Comparison of ENCODE assay signal across 22 mouse cellular contexts in genomic region chr7:4111766-4112165, GRCm38 (mm10). TPM values are rescaled to one million over a fixed set of nuclear protein-coding genes. Genes with fewer than 3 reads are reported as not detected.
A peak's percentile ranks its signal among the peaks of the same experiment; 100 is the strongest.
DNase-seq lines count a peak whose midpoint lies in the region; ATAC-seq and TF ChIP-seq lines count a peak whose summit lies in the region.
"Had no signal": no experiment of that assay in that cellular context is flagged by ENCODE, and none has a peak within 500 bp of the region (broad histone marks: within the 10 kb centered on the region; RNA-seq: fewer than 3 reads in every experiment).

No protein-coding gene starts in this region.

- ATAC-seq in forebrain, embryonic 14.5 days, result no peak
- ATAC-seq in forebrain, embryonic 11.5 days (replicated peaks; ENCODE audit: low FRiP score), result no peak
- no peak for ATAC-seq in hindbrain, embryonic 12.5 days (ENCODE audit: low FRiP score)
- ATAC-seq in hindbrain, postnatal 0 days, result peak; percentile 87
- ATAC-seq: midbrain, embryonic 15.5 days had no signal

- no peaks in the 10 kb centered on the region for H3K27me3 ChIP-seq in forebrain, embryonic 14.5 days (replicated peaks; ENCODE audit: control insufficient read depth, insufficient read depth, low read length)
- H3K27me3 ChIP-seq in forebrain, embryonic 11.5 days (ENCODE audit: control insufficient read depth, insufficient read depth, low read length), result no peaks in the 10 kb centered on the region
- no peaks in the 10 kb centered on the region for H3K27me3 ChIP-seq in hindbrain, embryonic 12.5 days
- no peaks in the 10 kb centered on the region for H3K27me3 ChIP-seq in hindbrain, embryonic 10.5 days (ENCODE audit: insufficient read depth, poor library complexity, severe bottlenecking)
- H3K27me3 ChIP-seq in hindbrain, postnatal 0 days (ENCODE audit: insufficient read depth, low read length), result no peaks in the 10 kb centered on the region
- H3K27me3 ChIP-seq: embryonic facial prominence, embryonic 15.5 days; midbrain, embryonic 15.5 days had no signal

- H3K36me3 ChIP-seq in forebrain, embryonic 14.5 days (ENCODE audit: control insufficient read depth, insufficient read depth, low read length), result no peaks in the 10 kb centered on the region
- no peaks in the 10 kb centered on the region for H3K36me3 ChIP-seq in forebrain, embryonic 11.5 days (ENCODE audit: control insufficient read depth, insufficient read depth, low read length)
- H3K36me3 ChIP-seq in hindbrain, embryonic 12.5 days, result no peaks in the 10 kb centered on the region
- no peaks in the 10 kb centered on the region for H3K36me3 ChIP-seq in hindbrain, embryonic 10.5 days
- H3K36me3 ChIP-seq in hindbrain, postnatal 0 days (ENCODE audit: insufficient read depth, low read length), result no peaks in the 10 kb centered on the region
- H3K36me3 ChIP-seq: embryonic facial prominence, embryonic 15.5 days; midbrain, embryonic 15.5 days had no signal

- H3K4me2 ChIP-seq in forebrain, embryonic 14.5 days (ENCODE audit: low read length), result no peak overlapping the region
- H3K4me2 ChIP-seq in forebrain, embryonic 11.5 days (ENCODE audit: low read depth, low read length, severe bottlenecking), result no peak overlapping the region
- no peak overlapping the region for H3K4me2 ChIP-seq in hindbrain, embryonic 12.5 days (replicated peaks)
- H3K4me2 ChIP-seq in hindbrain, postnatal 0 days (ENCODE audit: low read depth, low read length), result no peak overlapping the region
- H3K4me2 ChIP-seq: embryonic facial prominence, embryonic 15.5 days; liver, embryonic 11.5 days; midbrain, embryonic 15.5 days had no signal

- 29% methylated on average over 3 of the region's 3 CpGs for WGBS in forebrain, embryonic 14.5 days
- 53% methylated on average over 3 of the region's 3 CpGs for WGBS in forebrain, embryonic 11.5 days
- WGBS in hindbrain, embryonic 12.5 days, result 55% methylated on average over 3 of the region's 3 CpGs
- WGBS in hindbrain, embryonic 10.5 days, result 60% methylated on average over 3 of the region's 3 CpGs
- WGBS in hindbrain, postnatal 0 days, result 15% methylated on average over 3 of the region's 3 CpGs

- intact Hi-C loops in gastrocnemius, adult 2 months (cut with DNase I), result no loop called here

- 0 out of 2 replicates have a peak, but pooled peaks cover 2% of the 10 kb centered on the region for H3K4me1 ChIP-seq in forebrain, embryonic 14.5 days (ENCODE audit: control insufficient read depth, insufficient read depth, low read length)
- no peaks in the 10 kb centered on the region for H3K4me1 ChIP-seq in forebrain, embryonic 11.5 days (replicated peaks; ENCODE audit: control insufficient read depth, insufficient read depth, low read length)
- H3K4me1 ChIP-seq in hindbrain, embryonic 12.5 days, result no peaks in the 10 kb centered on the region
- no peaks in the 10 kb centered on the region for H3K4me1 ChIP-seq in hindbrain, embryonic 10.5 days (replicated peaks)
- H3K4me1 ChIP-seq in hindbrain, postnatal 0 days (ENCODE audit: insufficient read depth, low read length), result no peaks in the 10 kb centered on the region
- H3K4me1 ChIP-seq: embryonic facial prominence, embryonic 15.5 days; midbrain, embryonic 15.5 days had no signal

- peak; percentile 16 for DNase-seq in forebrain, embryonic 14.5 days (ENCODE audit: low spot score)
- no peak for DNase-seq in forebrain, embryonic 11.5 days (ENCODE audit: low spot score)
- DNase-seq in hindbrain, embryonic 10.5 days (ENCODE audit: low spot score), result no peak
- DNase-seq in right cerebral cortex, postnatal 10 days (ENCODE audit: low spot score in 2 of 2), result peak; percentile 45 to 61
- DNase-seq in right cerebral cortex, postnatal 14 days, result no peak
- peak; percentile 53 for DNase-seq in hindbrain, postnatal 0 days (ENCODE audit: low spot score)
- DNase-seq in gastrocnemius, adult 2 months, result no peak
- DNase-seq: adrenal gland, postnatal 25 days; B cell, adult 2 months; cerebellum, adult 8-10 months; gastrocnemius, postnatal 10 days; kidney, adult 18-20 months; kidney, postnatal 10 days; lung, adult 18-20 months; lung, postnatal 14 days; thymus, adult 18-20 months; thymus, postnatal 4 days had no signal

- no peak overlapping the region; the same call in 1 of the 2 replicates for H3K9ac ChIP-seq in forebrain, embryonic 14.5 days (ENCODE audit: low read length)
- no peak overlapping the region for H3K9ac ChIP-seq in forebrain, embryonic 11.5 days (ENCODE audit: low read length)
- H3K9ac ChIP-seq in hindbrain, embryonic 12.5 days, result no peak overlapping the region
- H3K9ac ChIP-seq in hindbrain, postnatal 0 days (replicated peaks; ENCODE audit: low read length), result no peak overlapping the region
- H3K9ac ChIP-seq: embryonic facial prominence, embryonic 15.5 days; midbrain, embryonic 15.5 days had no signal

- H3K4me3 ChIP-seq in forebrain, embryonic 14.5 days (ENCODE audit: low read depth, low read length), result no peak overlapping the region
- no peak overlapping the region for H3K4me3 ChIP-seq in forebrain, embryonic 11.5 days (ENCODE audit: low read depth, low read length)
- no peak overlapping the region for H3K4me3 ChIP-seq in hindbrain, embryonic 12.5 days
- H3K4me3 ChIP-seq in hindbrain, embryonic 10.5 days, result no peak overlapping the region
- no peak overlapping the region for H3K4me3 ChIP-seq in hindbrain, postnatal 0 days (ENCODE audit: low read length)
- no peak overlapping the region for H3K4me3 ChIP-seq in gastrocnemius, adult 2 months
- H3K4me3 ChIP-seq: embryonic facial prominence, embryonic 15.5 days; megakaryocyte, embryonic 14.5 days; midbrain, embryonic 15.5 days had no signal

- no peak for TF ChIP-seq CTCF in hindbrain, postnatal 0 days (IDR thresholded peaks at IDR 0.05; ENCODE audit: low read depth)
- no peak for TF ChIP-seq CTCF in gastrocnemius, adult 2 months (IDR thresholded peaks at IDR 0.05)

- peak overlapping the region; percentile 39; the same call in 1 of the 2 replicates for H3K27ac ChIP-seq in forebrain, embryonic 14.5 days (ENCODE audit: low read depth, low read length)
- no peak overlapping the region for H3K27ac ChIP-seq in forebrain, embryonic 11.5 days (ENCODE audit: low read depth, low read length)
- peak overlapping the region; percentile 40; the same call in 1 of the 2 replicates for H3K27ac ChIP-seq in hindbrain, embryonic 12.5 days
- H3K27ac ChIP-seq in hindbrain, embryonic 10.5 days, result no peak overlapping the region
- peak overlapping the region; percentile 64 for H3K27ac ChIP-seq in hindbrain, postnatal 0 days
- H3K27ac ChIP-seq in gastrocnemius, adult 2 months, result no peak overlapping the region
- H3K27ac ChIP-seq: embryonic facial prominence, embryonic 15.5 days; midbrain, embryonic 15.5 days had no signal

- H3K9me3 ChIP-seq in forebrain, embryonic 14.5 days (replicated peaks; ENCODE audit: control insufficient read depth, low read length), result no peaks in the 10 kb centered on the region
- no peaks in the 10 kb centered on the region for H3K9me3 ChIP-seq in forebrain, embryonic 11.5 days (ENCODE audit: control insufficient read depth, low read length)
- H3K9me3 ChIP-seq in hindbrain, embryonic 12.5 days (replicated peaks), result no peaks in the 10 kb centered on the region
- H3K9me3 ChIP-seq in hindbrain, embryonic 10.5 days, result no peaks in the 10 kb centered on the region
- H3K9me3 ChIP-seq in hindbrain, postnatal 0 days (ENCODE audit: low read length), result no peaks in the 10 kb centered on the region
- H3K9me3 ChIP-seq: embryonic facial prominence, embryonic 15.5 days; megakaryocyte, embryonic 14.5 days; midbrain, embryonic 15.5 days had no signal

RNA-seq across cellular contexts. Expression of gene Ttyh1, which starts 7.4 kb away (rescaled TPM):
- 61.6 and 68.0 TPM in 2 replicates for polyA plus RNA-seq in forebrain, embryonic 14.5 days (2014; fragmentation: Nextera tagmentation; extraction: Ambion mirVana)
- 87.3 and 96.0 TPM in 2 replicates for polyA plus RNA-seq in forebrain, embryonic 11.5 days (2014; fragmentation: Nextera tagmentation; extraction: Ambion mirVana)
- 108 and 110 TPM in 2 replicates for polyA plus RNA-seq in hindbrain, embryonic 12.5 days (2016; fragmentation: Nextera tagmentation; extraction: Ambion mirVana)
- 31.2 and 67.4 TPM in 2 replicates for polyA plus RNA-seq in hindbrain, embryonic 10.5 days (2016; fragmentation: Nextera tagmentation; extraction: Ambion mirVana)
- total RNA-seq in hindbrain, postnatal 0 days (2014; rRNA removed), result 819 and 1,009 TPM in 2 replicates
- 249 and 272 TPM in 2 replicates for polyA plus RNA-seq in hindbrain, postnatal 0 days (2015; fragmentation: Nextera tagmentation; extraction: Ambion mirVana)
- total RNA-seq in gastrocnemius, adult 2 months (2021), result 1 to 10 TPM; 1.8 to 4.7 TPM

RNA-seq across cellular contexts. Expression of gene Leng8, which starts 25.1 kb away (rescaled TPM):
- 43.0 and 59.2 TPM in 2 replicates for polyA plus RNA-seq in forebrain, embryonic 14.5 days (2014; fragmentation: Nextera tagmentation; extraction: Ambion mirVana)
- 77.4 and 77.5 TPM in 2 replicates for polyA plus RNA-seq in forebrain, embryonic 11.5 days (2014; fragmentation: Nextera tagmentation; extraction: Ambion mirVana)
- 115 and 118 TPM in 2 replicates for polyA plus RNA-seq in hindbrain, embryonic 12.5 days (2016; fragmentation: Nextera tagmentation; extraction: Ambion mirVana)
- polyA plus RNA-seq in hindbrain, embryonic 10.5 days (2016; fragmentation: Nextera tagmentation; extraction: Ambion mirVana), result 68.7 and 91.4 TPM in 2 replicates
- total RNA-seq in hindbrain, postnatal 0 days (2014; rRNA removed), result 183 and 264 TPM in 2 replicates
- 49.1 and 50.8 TPM in 2 replicates for polyA plus RNA-seq in hindbrain, postnatal 0 days (2015; fragmentation: Nextera tagmentation; extraction: Ambion mirVana)
- total RNA-seq in gastrocnemius, adult 2 months (2021), result 10 to 100 TPM; 44.5 to 45.4 TPM

RNA-seq across cellular contexts. Expression of gene Leng9, which starts 38.4 kb away (rescaled TPM):
- polyA plus RNA-seq in forebrain, embryonic 14.5 days (2014; fragmentation: Nextera tagmentation; extraction: Ambion mirVana), result 3.1 and 3.9 TPM in 2 replicates
- polyA plus RNA-seq in forebrain, embryonic 11.5 days (2014; fragmentation: Nextera tagmentation; extraction: Ambion mirVana), result 1.6 and 2.7 TPM in 2 replicates
- polyA plus RNA-seq in hindbrain, embryonic 12.5 days (2016; fragmentation: Nextera tagmentation; extraction: Ambion mirVana), result 3.6 and 4.3 TPM in 2 replicates
- 1.6 and 2.5 TPM in 2 replicates for polyA plus RNA-seq in hindbrain, embryonic 10.5 days (2016; fragmentation: Nextera tagmentation; extraction: Ambion mirVana)
- 4.2 and 4.4 TPM in 2 replicates for total RNA-seq in hindbrain, postnatal 0 days (2014; rRNA removed)
- polyA plus RNA-seq in hindbrain, postnatal 0 days (2015; fragmentation: Nextera tagmentation; extraction: Ambion mirVana), result 4.2 and 5.4 TPM in 2 replicates
- total RNA-seq in gastrocnemius, adult 2 months (2021), result 1 to 10 TPM; 2.1 to 2.2 TPM

RNA-seq across cellular contexts. Expression of gene Lair1, which starts 48.8 kb away (rescaled TPM):
- 1.8 and 2.1 TPM in 2 replicates for polyA plus RNA-seq in forebrain, embryonic 14.5 days (2014; fragmentation: Nextera tagmentation; extraction: Ambion mirVana)
- 1.2 and 1.4 TPM in 2 replicates for polyA plus RNA-seq in forebrain, embryonic 11.5 days (2014; fragmentation: Nextera tagmentation; extraction: Ambion mirVana)
- 1.8 and 2.4 TPM in 2 replicates for polyA plus RNA-seq in hindbrain, embryonic 12.5 days (2016; fragmentation: Nextera tagmentation; extraction: Ambion mirVana)
- 1.2 and 1.7 TPM in 2 replicates for polyA plus RNA-seq in hindbrain, embryonic 10.5 days (2016; fragmentation: Nextera tagmentation; extraction: Ambion mirVana)
- total RNA-seq in hindbrain, postnatal 0 days (2014; rRNA removed), result 6.2 and 8.6 TPM in 2 replicates
- 3.4 and 4.0 TPM in 2 replicates for polyA plus RNA-seq in hindbrain, postnatal 0 days (2015; fragmentation: Nextera tagmentation; extraction: Ambion mirVana)
- under 1 TPM; 0.25 to 0.48 TPM for total RNA-seq in gastrocnemius, adult 2 months (2021)

RNA-seq across cellular contexts. Expression of gene Cdc42ep5, which starts 52.9 kb away (rescaled TPM):
- polyA plus RNA-seq in forebrain, embryonic 14.5 days (2014; fragmentation: Nextera tagmentation; extraction: Ambion mirVana), result 5.6 and 5.9 TPM in 2 replicates
- polyA plus RNA-seq in forebrain, embryonic 11.5 days (2014; fragmentation: Nextera tagmentation; extraction: Ambion mirVana), result 16.2 and 17.8 TPM in 2 replicates
- 24.2 and 25.7 TPM in 2 replicates for polyA plus RNA-seq in hindbrain, embryonic 12.5 days (2016; fragmentation: Nextera tagmentation; extraction: Ambion mirVana)
- 16.9 and 23.5 TPM in 2 replicates for polyA plus RNA-seq in hindbrain, embryonic 10.5 days (2016; fragmentation: Nextera tagmentation; extraction: Ambion mirVana)
- total RNA-seq in hindbrain, postnatal 0 days (2014; rRNA removed), result 8.5 and 15.9 TPM in 2 replicates
- 11.7 and 12.0 TPM in 2 replicates for polyA plus RNA-seq in hindbrain, postnatal 0 days (2015; fragmentation: Nextera tagmentation; extraction: Ambion mirVana)
- total RNA-seq in gastrocnemius, adult 2 months (2021), result 1 to 10 TPM; 1.4 to 2.0 TPM

Comparison
In these comparisons a context has a peak if more than half of its experiments do, and no peak if none do; other contexts are left out.
1. DNase-seq: peak in forebrain, embryonic 14.5 days (single experiment), right cerebral cortex, postnatal 10 days (2 of 2) and hindbrain, postnatal 0 days (single experiment); none in forebrain, embryonic 11.5 days (single experiment), hindbrain, embryonic 10.5 days (single experiment), right cerebral cortex, postnatal 14 days (single experiment) and gastrocnemius, adult 2 months (single experiment).
2. H3K27ac ChIP-seq: peak in forebrain, embryonic 14.5 days (single experiment), hindbrain, embryonic 12.5 days (single experiment) and hindbrain, postnatal 0 days (single experiment); none in forebrain, embryonic 11.5 days (single experiment), hindbrain, embryonic 10.5 days (single experiment) and gastrocnemius, adult 2 months (single experiment).